Mouse (Mus musculus) cerebellum, postnatal 4 days (tissue): ENCODE results near the gene Cdhr5.
"Not testable (repeated sequence)": the region's sequence is repeated elsewhere in the genome, so short reads cannot be mapped to it uniquely, and the experiment has no call there.

ENCODE experiments used
- DNase-seq, 2 experiments: peaks; one replicate each; pipeline ENCODE4 v3.0.0; 2022; ENCODE audit warnings: low spot score in 2 of 2, mixed read lengths in 1 of 2

Cdhr5 gene

DNA sequence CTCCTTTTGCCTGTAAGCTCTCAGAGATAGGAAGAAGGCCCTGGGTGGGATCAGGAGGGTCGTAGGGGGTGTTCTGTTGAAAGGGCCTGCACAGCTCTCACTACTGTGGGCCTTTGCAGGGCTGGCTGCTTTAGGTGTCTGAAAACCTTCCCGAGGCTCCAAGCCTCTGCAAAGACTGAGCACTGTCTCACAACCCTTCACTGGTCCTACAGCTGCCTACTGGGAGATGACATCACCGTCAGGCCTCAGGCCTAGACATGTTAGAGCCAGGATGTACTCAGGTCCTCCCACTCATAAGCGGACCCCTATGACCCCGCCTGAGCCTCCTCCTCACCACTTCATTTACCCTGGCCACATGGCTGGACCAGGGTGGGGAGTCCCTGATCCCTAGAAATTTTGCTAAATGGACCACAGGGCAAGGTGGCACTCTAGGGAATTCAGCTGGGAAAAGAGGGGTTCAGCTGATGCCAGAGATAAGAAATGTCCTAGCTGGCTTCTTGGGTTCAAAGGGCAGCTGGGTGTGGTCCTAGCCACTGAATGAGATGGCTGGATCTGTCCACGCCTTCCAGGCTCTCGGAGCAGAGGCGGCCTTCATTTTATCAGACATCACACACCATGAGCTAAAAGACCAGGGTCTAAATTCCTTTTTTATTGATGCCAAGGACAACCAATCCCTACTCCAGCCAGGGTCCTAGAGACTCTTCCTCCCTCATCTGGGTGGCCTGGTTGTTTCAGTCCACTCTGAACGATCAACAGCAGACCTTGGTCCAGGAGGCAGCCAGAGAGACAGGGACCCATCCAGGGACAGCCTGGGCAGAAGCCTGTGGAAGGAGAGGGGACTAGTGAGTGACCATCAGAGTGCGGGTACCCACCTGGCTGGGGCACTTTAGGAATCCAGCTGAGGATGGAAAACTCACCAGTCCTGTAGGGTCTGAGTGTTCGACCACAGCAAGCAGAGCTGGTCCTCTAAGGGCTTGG lies 1.4 kb upstream of the Cdhr5 start:
- no peak for DNase-seq

DNA sequence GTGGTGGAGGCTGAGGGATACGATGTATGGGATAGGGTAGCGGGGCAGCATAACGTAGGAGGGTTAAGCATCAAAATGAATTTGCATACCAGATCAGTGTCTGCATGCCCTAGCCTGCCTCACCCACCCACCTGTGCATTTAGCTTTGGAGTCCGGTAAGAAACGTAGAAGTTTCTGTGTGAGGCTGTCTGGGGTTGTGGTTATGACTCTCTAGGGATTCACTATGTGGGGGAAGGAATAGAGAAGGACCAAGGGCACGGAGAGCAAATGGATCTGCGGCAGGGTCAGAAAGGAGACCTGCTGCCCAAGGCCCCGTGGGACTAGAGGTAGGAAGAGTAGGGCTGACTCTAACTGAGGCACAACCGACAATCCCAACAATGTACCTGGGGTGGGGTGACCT lies 1.2 kb downstream of the Cdhr5 start:
- DNase-seq, result no peak

DNA sequence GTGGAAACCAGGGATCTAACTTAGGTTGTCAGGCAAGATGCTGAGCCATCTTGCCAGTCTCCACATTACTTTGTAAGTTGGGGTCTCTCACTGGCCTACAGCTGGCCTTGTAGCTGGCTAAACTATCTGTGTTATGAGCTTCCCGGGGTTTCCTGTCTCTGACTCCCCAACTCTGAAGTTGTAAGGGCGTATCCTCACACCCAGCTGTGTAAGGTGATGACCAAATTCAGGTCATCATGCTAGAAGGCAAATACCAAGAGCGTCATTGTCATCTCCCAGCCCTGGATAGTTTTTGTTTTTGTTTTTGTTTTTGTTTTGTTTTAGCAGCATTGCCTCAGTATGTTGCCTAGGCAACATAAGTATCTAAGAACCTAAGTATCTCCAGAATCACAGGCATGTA lies 6.0 kb downstream of the Cdhr5 start:
- no peak for DNase-seq

DNA sequence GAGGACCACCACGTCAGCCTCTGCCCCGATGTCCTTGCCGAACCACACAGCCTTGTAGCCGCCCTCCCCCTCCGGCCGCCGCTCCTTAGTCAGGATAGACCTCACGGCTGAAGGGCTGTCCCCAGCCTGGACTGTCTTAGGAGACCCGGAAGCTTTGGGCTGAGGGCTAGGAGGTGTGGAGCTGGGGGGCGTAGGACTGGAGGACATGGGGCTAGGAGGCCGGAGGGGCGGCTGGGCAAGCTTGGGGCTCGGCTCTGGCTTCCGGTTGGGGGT lies 7.4 kb downstream of the Cdhr5 start:
- DNase-seq, result no peak

DNA sequence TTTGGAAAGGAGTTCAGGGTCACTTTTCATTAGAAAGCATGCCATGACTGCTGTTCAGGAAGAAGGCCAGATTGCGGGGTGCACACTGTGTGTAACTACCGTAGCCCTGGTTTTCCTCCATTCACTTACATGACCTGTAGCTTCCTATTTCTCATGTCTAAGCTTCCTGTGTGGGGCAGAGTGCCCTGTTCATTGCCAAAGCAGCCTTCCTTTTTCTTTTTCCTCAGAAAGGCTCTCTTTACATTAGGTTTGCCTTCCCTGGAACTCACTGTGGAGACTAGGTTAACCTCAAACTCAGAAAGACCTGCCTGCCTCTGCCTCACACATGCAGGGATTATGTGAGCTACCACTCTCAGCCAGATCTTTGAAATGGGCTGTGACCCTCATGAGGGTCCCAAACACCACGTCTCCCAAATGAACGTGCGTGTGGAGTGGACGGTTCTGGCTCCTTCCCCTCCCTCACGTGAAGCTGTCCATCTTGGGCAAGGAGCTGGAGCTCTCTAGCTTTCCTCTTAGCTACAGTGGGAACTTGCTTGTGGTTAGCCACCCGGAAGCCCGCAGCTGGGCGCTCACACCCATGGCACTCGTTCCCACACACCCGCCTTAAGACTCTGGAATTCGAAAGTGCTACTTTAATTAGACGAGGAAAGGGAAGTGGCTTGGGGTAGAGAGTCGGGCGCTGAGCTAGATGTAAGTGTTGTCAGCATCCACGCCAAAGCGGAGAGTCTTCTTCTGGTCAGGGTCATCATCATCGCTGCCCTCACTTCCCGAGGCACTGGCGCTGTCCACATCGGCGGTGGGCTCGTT lies 7.9 kb downstream of the Cdhr5 start:
- no peak for DNase-seq

DNA sequence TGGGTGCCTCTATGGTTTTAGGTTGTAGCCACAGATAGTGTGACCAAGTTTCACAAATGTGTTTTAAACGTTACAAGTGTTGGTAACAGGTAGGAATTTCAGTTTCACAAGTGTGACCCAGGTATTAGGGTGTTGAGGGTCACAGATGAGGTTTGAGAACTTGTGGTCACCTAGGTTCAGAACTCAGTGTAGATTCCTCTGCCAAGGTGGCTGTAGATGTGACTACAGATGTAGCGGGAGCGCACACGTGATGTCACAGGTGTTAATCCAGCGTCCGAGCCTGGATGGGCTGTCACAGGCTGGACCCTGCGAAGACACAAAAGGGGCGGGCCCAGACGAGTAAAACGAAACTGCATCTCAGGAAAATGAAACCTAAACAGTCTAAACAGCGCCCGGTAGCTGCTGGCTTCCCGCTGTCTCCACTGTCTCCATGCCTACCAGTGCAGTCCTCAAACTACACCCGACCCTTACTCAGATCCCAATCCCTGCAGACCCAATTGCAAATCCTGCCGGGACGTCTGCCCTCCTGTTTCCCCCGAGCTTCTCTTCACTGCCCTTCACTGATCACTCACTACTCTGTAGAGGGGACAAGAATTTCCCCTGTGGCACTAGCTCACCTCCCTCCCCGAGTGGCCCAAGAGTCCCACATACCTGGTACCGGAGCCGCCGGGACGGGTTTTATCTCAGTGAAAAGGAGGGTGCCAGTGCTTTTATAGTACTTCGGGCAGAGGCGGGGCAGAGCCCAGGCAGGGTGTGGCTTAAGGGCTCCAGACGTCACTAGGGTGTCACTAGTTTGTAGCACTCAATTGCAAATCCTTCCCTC lies 10.6 kb downstream of the Cdhr5 start, which contains the start of gene Irf7:
TSS of gene Irf7 (minus strand) at position 743 of the 823 bp plus-strand sequence.
- no peak for DNase-seq

DNA sequence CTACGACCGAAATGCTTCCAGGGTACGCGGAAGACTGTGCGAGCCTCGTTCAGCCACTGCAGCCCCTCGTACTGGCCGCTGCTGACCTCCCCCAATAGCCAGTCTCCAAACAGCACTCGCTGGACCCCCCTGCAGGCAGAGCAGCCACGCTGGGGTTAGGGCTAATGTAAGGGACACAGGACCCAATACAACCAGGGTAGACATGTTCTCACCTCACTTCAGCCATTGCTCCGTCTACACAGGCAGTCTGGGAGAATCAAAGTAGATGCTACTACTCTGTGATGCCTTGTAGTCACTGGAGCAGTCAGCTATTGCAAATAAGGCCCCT lies 11.2 kb downstream of the Cdhr5 start:
- no peak for DNase-seq

DNA sequence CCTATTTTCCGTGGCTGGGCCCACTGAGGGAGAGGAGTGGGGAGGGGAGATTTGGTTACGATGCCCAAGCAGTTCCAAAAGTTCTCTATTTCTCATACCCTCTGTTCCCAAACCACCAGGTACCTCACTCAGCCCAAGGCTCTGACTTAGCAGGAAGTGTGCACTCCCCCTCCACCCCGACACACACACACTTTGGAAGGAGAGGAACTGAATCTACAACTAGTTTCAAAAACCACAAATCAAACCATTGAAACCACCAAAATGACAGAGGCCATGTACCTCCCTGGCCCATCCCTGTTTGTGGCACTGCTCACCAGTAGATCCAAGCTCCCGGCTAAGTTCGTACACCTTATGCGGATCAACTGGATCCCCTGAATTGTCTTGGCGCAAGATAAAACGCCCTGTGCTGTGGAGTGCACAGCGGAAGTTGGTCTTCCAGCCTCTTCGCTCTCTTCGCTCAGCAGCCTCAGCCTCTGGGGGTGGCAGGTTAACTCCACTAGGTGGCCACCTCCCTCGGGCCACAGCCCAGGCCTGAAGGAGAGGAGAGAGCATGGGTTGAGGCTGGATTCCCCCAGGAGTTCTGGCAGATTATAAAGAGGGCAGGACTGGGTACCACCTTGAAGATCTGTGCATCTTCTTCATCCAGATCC lies 11.7 kb downstream of the Cdhr5 start:
- DNase-seq, result no peak

DNA sequence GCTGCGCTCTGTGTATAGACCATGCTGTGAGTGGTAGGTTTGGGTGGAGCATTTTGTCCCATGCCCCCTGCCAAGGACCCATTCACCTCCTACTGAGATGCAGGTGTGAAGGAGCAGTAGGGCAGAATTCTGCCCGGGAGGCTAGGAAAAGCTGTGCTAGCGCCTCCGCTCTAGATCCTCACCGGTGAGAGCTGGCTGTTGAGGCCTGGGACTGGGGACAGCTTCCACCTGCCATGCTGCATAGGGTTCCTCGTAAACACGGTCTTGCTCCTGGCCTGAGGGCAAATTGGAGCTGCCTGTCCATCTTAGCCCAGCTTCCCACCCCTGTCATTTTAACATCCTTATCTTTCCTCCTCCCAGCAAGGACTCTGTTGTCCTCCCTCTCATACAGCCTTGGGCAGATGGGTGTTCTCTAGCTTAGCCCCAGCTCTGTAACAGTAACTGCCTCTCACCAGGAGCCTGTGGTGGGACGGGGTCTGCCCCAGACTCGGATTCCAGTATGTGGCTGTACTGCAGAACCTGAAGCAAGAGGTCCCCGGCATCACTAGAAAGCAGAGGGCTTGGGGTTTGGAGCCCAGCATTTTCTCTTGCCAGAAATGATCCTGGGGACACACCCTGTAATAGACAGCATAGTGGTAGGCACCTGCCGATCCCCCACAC lies 12.4 kb downstream of the Cdhr5 start:
- DNase-seq, result no peak

DNA sequence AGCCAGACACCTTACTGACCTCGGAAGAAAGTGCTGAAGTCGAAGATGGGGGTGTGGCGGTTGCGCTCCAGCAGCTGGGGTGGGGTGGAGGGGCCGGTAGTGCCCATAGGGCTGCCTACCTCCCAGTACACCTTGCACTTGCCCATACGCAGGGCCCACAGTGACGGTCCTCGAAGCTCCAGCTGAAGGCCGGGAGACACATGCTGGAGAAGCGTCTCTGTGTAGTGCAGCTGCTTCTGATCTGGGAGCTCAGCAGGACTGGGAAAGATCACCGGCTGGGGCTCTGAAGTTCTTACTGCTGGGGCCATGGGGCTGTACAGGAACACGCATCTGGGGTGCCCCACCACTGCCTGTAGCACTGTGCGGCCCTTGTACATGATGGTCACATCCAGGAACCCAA lies 12.9 kb downstream of the Cdhr5 start:
- DNase-seq, result no peak

DNA sequence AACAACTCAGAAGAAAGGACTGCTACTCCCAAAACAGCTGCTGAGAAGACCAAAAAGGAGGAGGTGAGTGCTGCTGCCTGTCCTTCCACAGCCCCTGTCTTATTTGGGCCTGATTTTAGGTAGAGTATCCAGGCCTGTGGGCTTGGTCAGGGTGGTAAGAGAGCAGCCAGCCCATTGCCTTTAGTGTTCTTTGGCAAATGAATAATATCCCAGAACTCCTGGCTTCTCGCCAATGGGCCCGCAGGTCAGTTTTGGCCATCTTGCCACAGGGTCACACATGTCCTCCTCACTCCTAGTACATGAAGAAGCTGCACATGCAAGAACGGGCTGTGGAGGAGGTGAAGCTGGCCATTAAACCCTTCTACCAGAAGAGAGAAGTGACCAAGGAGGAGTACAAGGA lies 15.1 kb downstream of the Cdhr5 start:
- DNase-seq, result no peak

DNA sequence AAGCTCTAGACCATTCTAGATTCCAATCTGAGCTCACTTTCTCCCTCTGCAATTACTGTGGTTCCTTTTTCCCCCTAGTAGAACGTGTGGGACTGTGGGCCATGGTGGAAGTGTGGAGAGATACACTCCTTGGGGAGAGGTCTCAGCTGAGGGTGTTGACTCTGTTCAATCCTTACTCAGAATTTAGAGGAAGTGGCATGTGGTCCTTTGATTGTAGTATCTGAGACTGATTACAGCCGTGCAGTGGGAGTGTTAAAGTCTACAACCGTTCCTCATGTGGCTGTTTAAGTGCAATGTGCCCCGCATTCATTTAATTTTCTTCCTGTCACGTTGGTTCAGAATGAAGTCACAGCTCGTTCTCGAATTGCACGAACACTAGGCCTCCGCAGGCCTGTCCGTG lies 20.4 kb downstream of the Cdhr5 start:
- no peak for DNase-seq

DNA sequence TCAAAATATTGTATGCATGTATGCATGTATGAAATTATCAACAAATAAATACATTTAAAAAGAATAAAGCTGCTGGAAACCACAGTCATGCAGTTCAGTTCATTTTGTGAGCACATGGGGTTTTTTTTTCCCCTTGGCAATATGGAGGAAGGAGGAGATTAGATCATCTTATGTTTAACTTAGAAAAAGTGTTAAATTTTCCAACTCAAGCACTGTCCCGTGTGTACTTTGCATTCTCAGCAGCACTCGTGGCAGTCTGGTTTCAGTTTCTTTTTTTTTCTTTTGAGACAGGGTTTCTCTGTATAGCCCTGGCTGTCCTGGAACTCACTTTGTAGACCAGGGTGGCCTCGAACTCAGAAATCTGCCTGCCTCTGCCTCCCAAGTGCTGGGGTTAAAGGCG lies 26.1 kb downstream of the Cdhr5 start:
- not testable (repeated sequence) for DNase-seq

DNA sequence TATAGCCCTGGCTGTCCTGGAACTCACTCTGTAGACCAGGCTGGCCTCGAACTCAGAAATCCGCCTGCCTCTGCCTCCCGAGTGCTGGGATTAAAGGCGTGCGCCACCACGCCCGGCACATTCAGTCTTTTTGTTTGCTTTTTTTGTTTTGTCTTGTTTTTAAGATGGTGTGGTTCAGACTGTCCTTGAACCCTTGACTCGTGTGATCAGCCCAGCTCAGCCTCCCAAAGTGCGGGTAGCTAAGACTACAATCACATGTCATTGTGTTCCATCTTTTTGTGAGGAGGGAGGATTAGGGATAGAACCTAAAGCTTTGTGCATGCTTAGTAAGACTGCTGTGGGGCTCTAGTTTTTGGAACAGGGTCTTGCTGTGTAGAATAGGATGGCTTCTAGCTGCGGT lies 45.0 kb downstream of the Cdhr5 start:
- no peak for DNase-seq

DNA sequence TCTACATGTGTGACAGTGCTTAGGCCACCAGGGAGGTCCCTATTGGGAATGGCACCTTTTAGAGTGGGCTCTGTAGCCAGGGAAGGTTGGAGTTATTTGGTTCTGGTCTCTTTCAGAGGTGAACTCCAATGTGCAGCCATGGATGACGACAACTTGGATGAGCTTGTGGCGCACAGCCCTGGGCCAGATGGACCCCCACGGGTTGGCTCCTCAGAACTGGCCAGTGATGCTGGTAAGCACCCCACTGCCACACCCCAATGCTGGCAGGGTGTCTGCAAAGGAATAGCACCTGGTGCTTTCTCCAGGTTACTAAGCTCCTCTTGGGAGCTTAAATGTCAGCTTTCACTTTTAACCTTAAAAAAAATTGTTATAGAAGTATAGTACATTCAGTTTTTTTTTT lies 45.5 kb downstream of the Cdhr5 start:
- DNase-seq, result no peak

DNA sequence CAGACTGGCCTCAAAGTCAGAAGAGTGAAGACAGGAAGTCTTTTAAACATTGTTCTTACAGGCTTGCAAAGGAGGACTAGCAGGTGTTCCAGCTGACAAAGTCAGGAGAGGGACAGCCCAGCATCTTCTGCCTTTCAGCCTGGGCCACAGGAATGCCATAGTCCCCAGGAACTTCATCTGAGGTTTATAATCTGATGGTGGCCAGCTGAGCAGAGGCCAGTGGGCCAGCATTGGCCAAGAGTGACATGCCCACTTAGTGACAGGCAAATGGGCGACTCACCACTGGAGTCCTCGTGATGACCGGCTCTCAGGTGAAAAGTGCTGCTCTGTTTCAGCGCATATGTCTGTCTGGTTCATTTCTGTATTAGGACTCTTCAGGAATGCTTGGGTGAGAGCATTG lies 46.0 kb downstream of the Cdhr5 start:
- no peak for DNase-seq

DNA sequence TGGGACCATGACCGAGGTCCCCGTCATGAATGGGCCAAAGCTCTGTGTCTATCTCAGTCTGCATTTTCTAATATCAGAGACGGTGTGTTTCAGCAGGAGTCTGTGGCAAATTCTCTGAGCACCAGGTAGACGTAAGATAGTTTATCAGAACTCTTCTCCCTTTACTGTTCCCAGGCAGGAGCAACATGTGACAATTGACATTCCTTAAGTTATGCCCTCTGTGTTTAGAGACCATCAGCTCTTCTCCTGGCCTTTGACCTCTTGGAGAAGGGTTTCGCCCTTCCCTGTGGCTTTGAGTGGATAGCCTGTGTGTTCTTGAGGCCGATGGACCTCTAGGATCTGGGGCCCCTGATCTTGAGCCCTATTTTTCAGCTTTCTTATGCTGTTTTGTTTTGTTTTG lies 46.9 kb downstream of the Cdhr5 start:
- DNase-seq, result no peak

DNA sequence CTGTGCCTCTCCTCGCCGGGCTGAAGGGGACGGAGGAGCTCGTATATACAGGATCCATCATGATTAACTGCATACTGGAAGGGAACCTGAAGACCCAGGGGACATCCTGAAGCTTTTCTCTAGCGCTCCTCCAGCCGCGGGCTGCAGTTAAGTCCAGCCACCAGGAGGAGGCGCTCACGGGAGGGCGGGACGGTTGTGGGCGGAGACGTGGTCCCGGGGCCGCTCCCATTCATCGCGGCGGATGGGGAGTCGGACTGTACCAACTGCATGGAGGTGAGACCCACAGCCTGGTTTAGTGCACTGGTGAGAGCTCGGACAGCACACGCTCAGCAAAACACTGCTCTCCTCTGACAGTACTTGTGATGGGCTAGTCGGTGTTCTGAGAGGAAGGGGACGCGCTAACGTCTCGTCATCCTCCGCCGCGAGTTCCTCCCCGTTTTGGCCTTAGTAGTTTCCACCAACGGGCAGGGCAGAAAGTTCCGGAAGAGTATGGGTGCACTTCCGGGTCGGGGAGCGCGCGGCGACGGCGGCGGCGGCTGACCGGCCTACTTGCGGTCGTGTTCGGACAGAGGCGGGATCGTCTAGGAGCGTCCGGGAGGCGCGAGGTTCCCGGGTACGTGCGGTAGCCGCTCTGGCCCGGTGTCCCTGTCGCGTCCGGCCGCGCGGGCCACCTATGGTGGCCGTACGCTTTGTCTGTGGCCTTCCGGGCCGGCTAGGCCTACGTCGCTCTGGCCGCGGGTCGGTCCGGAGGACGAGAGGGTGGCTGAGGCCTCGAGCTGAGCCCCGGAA lies 48.1 kb downstream of the Cdhr5 start, which contains the start of gene Phrf1:
TSS of gene Phrf1 (plus strand) at position 506 of the 789 bp plus-strand sequence.
- peak; percentile 95 to 98 for DNase-seq

DNA sequence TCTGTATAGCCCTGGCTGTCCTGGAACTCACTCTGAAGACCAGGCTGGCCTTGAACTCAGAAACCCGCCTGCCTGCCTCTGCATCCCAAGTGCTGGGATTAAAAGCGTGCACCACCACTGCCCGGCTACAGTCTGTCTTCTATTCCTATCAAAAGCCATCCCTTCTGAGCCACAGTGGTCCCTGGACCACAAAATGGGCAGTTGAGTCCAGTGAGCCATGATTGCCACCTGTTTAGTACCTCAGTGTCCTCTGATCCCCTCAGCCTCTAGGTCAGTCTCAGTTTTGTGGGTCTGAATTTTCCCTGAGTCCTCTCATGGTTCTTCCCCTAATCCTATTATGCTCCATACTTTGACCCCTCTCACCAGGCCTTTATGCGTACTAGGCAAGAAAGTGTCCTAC lies 48.8 kb downstream of the Cdhr5 start:
- no peak for DNase-seq

DNA sequence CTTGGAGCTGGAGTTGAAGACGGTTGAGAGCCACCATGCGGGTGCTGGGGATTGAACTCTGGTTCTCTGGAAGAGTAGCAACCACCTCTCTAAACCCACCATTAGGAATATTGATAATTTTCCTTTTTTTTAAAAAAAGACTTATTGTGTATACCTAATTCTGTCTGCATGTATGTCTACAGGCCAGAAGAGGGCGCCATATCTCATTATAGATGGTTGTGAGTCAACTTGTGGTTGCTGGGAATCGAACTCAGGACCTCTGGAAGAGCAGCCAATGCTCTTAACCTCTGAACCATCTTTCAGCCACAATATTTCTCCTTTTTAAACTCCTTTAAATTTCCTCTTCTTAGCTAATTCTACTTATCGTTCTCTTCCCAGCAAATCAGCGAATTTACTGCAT lies 50.1 kb downstream of the Cdhr5 start:
- no peak for DNase-seq
